Mouse (Mus musculus) CH12.LX (cell line): ENCODE results near the gene Degs2.

Experiments
- BHLHE40 ChIP-seq: IDR thresholded peaks from 2 replicates; pipeline ENCODE4 v1.6.1; 2011; ENCODE audit warnings: mild to moderate bottlenecking, low read depth, low read length, improper control_type of control experiment
- CTCF ChIP-seq, 2 experiments: IDR thresholded peaks in 1 of 2; conservative IDR thresholded peaks in 1 of 2; 2 replicates each; pipeline ENCODE4 v1.5.1; 2011 to 2012; ENCODE audit warnings: low read depth in 2 of 2, low read length in 2 of 2, improper control_type of control experiment in 1 of 2, inconsistent platforms in 1 of 2, mild to moderate bottlenecking in 1 of 2, moderate library complexity in 1 of 2
- E2F4 ChIP-seq: IDR thresholded peaks from 2 replicates; pipeline ENCODE4 v1.6.1; 2011; ENCODE audit warnings: low read depth, low read length, improper control_type of control experiment; ENCODE audit not compliant: insufficient replicate concordance
- ELF1 ChIP-seq: IDR thresholded peaks from 2 replicates; pipeline ENCODE4 v1.6.1; 2014; ENCODE audit warnings: low read depth, mild to moderate bottlenecking, inconsistent platforms, low read length, improper control_type of control experiment
- HCFC1 ChIP-seq: IDR thresholded peaks from 2 replicates; pipeline ENCODE4 v1.6.1; 2012; ENCODE audit warnings: low read depth, mild to moderate bottlenecking, inconsistent platforms, low read length, improper control_type of control experiment
- NRF1 ChIP-seq: IDR thresholded peaks from 2 replicates; pipeline ENCODE4 v1.6.1; 2014; ENCODE audit warnings: low read depth, mild to moderate bottlenecking, inconsistent platforms, low read length, improper control_type of control experiment, moderate library complexity
- POLR2AphosphoS2 ChIP-seq: IDR thresholded peaks from 2 replicates; pipeline ENCODE4 v1.6.1; 2011; ENCODE audit warnings: low read depth, low read length, improper control_type of control experiment
- ZNF384 ChIP-seq: IDR thresholded peaks from 2 replicates; pipeline ENCODE4 v1.6.1; 2012; ENCODE audit warnings: low read depth, low read length, improper control_type of control experiment, inconsistent platforms

DNA sequence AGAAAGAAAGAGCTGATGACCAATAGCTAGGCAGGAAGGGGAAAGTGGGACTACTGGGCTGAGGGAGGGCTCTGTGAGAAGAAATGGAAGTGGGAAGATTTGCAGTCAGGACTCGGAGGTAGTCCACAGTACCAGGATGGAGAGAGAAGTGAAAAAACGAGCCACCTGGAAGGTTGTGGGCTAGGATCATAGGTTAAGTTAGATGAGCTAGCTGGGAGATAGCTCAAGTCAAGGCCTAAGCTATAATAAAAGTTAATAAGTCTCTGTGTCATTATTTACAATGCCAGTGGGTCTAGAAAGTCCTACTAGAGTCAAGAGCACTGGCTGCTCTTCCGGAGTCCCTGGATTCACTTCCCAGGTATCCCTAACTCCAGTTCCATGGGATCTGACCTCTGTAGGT, 16.4 kb upstream of the Degs2 start:
- TF ChIP-seq POLR2AphosphoS2 (no peak), ZNF384 (no peak), CTCF (conservative IDR thresholded peaks at IDR 0.05 in 1 of 2, IDR thresholded peaks at IDR 0.05 in 1 of 2; ENCODE audit: low read depth in 2 of 2, low read length in 2 of 2) (no peak), BHLHE40 (no peak), E2F4 (no peak), HCFC1 (no peak), NRF1 (no peak), ELF1 (no peak)
